Mouse (Mus musculus): Measurements from ENCODE around the gene Rcl1. TPM values are rescaled to one million over a fixed set of nuclear protein-coding genes. Genes with fewer than 3 reads are reported as not detected.

Gene Rcl1
- polyA plus RNA-seq, 1 experiment from 2014 or later = 53.5 TPM

DNA sequence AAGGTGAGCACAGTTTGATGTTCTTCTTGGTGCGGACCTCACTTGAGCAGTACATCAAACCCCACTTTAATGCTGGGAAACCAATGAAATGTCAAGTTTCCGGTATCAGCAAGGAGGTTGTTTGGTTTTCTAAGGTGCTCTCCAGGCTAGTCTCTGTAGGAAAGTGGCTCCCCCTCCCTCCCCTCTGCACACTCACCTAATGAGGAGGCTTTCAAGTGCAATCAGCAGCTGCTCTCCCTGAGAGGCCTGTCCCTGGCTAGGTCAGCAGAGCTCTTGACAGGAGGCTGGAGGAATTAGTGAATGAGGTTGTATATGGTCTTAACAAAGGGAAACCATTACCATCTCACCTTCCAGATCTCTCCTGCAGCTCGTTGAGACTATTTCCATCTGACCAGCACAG is 54.4 kb downstream of the Rcl1 start:
- H3K9me3 ChIP-seq (replicated peaks; ENCODE audit: control insufficient read depth, low read length) = no peaks in the 10 kb centered on the region
- WGBS = 72% methylated on average over 3 of the region's 3 CpGs
- no peak overlapping the region for H3K9ac ChIP-seq (ENCODE audit: low read length)
- no peaks in the 10 kb centered on the region for H3K4me1 ChIP-seq (ENCODE audit: control insufficient read depth, insufficient read depth, low read length)
- no peaks in the 10 kb centered on the region for H3K36me3 ChIP-seq (ENCODE audit: control insufficient read depth, insufficient read depth, low read length)
- ATAC-seq (ENCODE audit: insufficient read depth, low FRiP score) = no peak
- no peak overlapping the region for H3K4me3 ChIP-seq (replicated peaks; ENCODE audit: low read length)
- no peak overlapping the region for H3K4me2 ChIP-seq (ENCODE audit: low read depth, low read length)
- no peak overlapping the region for H3K27ac ChIP-seq (ENCODE audit: low read length)
- H3K27me3 ChIP-seq (ENCODE audit: control insufficient read depth, insufficient read depth, low read length) = no peaks in the 10 kb centered on the region

DNA sequence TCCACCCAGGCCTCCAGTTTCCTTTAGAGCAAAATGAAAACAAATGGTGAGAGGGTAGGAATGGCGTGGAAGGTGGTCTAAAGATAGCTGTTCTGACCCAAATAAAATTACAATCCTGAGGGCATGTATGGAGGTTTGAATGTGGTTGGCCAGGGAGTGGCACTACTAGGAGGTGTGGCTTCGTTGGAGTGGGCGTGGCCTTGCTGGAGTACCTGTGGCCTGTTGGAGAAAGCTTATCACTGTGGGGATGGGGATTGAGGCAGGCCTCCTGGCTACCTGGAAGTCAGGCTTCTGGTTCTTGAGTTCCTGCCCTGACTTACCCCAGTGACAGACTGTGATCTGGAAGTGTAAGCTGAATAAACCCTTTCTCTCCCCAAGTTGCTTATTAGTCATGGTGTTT is 55.2 kb downstream of the Rcl1 start:
- H3K9me3 ChIP-seq (replicated peaks; ENCODE audit: control insufficient read depth, low read length) = no peaks in the 10 kb centered on the region
- 49% methylated on average over 3 of the region's 3 CpGs for WGBS
- no peaks in the 10 kb centered on the region for H3K36me3 ChIP-seq (ENCODE audit: control insufficient read depth, insufficient read depth, low read length)
- no peak overlapping the region for H3K4me2 ChIP-seq (ENCODE audit: low read depth, low read length)
- ATAC-seq (ENCODE audit: insufficient read depth, low FRiP score) = no peak
- H3K27me3 ChIP-seq (ENCODE audit: control insufficient read depth, insufficient read depth, low read length) = no peaks in the 10 kb centered on the region
- H3K27ac ChIP-seq (ENCODE audit: low read length) = no peak overlapping the region
- H3K9ac ChIP-seq (ENCODE audit: low read length) = no peak overlapping the region
- H3K4me3 ChIP-seq (replicated peaks; ENCODE audit: low read length) = no peak overlapping the region
- no peaks in the 10 kb centered on the region for H3K4me1 ChIP-seq (ENCODE audit: control insufficient read depth, insufficient read depth, low read length)

DNA sequence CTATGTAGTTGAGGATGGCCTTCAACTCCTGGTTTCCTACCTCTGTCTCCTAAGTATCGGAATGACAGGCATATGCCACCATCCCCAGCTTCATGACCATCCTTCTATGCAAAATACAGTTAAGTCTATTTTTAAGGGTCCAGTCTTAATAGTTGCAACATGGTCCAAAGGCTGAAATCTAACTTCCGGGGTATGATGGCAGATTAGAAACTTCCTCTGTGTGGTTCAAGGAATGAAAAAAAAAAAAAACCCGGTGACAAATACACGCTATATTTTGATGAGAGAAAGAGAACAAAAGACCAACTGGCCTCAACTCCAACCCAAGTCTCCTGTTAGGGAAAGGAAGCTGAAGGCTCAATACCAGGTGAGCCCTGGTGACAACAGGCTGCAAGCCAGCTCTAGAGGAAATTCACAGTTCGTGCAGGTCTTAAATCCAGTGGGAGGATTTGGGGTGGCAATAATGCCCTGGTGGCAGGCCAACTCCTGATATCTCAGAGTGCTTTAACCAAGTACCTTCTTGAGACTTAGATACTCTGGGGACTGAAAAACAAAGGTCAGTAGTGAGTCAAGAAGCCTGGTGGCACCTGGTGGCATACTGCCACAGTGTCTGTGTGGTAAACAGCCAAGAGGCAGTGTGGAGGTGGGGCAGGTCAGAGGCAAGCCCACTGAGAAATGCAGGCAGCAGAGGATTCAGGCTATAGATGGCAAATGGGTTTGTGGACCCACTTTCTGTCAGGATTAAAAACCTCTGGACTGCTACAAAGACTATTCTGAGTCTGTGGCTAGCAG is 56.7 kb downstream of the Rcl1 start:
- H3K27me3 ChIP-seq (ENCODE audit: control insufficient read depth, insufficient read depth, low read length) = no peaks in the 10 kb centered on the region
- no peaks in the 10 kb centered on the region for H3K4me1 ChIP-seq (ENCODE audit: control insufficient read depth, insufficient read depth, low read length)
- no peak overlapping the region for H3K27ac ChIP-seq (ENCODE audit: low read length)
- no peaks in the 10 kb centered on the region for H3K36me3 ChIP-seq (ENCODE audit: control insufficient read depth, insufficient read depth, low read length)
- H3K4me2 ChIP-seq (ENCODE audit: low read depth, low read length) = no peak overlapping the region
- no peak overlapping the region for H3K9ac ChIP-seq (ENCODE audit: low read length)
- no peaks in the 10 kb centered on the region for H3K9me3 ChIP-seq (replicated peaks; ENCODE audit: control insufficient read depth, low read length)
- H3K4me3 ChIP-seq (replicated peaks; ENCODE audit: low read length) = no peak overlapping the region
- ATAC-seq (ENCODE audit: insufficient read depth, low FRiP score) = no peak
- WGBS = 90% methylated on average over 5 of the region's 5 CpGs

DNA sequence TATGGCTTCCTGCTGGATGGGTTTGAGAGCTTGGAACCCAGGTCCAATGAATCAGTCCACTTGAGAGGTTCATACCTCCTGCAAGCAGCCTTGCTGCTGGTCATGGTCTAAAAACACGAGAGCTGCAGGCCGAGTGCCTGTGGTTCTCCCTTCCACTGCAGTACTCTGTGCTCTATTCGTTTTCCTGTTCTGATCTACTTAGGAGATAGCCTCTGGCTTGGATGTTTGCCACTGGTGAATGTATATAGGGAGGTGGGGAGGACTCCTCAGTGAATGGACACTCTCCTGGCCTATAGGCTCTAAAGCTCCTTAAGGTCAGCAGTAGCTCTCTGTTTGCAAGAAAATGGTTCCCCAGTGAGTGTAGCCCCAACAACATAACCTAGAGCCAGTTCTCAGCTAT is 57.3 kb downstream of the Rcl1 start:
- no peak for ATAC-seq (ENCODE audit: insufficient read depth, low FRiP score)
- H3K36me3 ChIP-seq (ENCODE audit: control insufficient read depth, insufficient read depth, low read length) = no peaks in the 10 kb centered on the region
- H3K4me2 ChIP-seq (ENCODE audit: low read depth, low read length) = no peak overlapping the region
- H3K9me3 ChIP-seq (replicated peaks; ENCODE audit: control insufficient read depth, low read length) = no peaks in the 10 kb centered on the region
- no peak overlapping the region for H3K9ac ChIP-seq (ENCODE audit: low read length)
- no peaks in the 10 kb centered on the region for H3K4me1 ChIP-seq (ENCODE audit: control insufficient read depth, insufficient read depth, low read length)
- H3K4me3 ChIP-seq (replicated peaks; ENCODE audit: low read length) = no peak overlapping the region
- no peaks in the 10 kb centered on the region for H3K27me3 ChIP-seq (ENCODE audit: control insufficient read depth, insufficient read depth, low read length)
- no peak overlapping the region for H3K27ac ChIP-seq (ENCODE audit: low read length)
- WGBS = 81% methylated on average over 3 of the region's 3 CpGs

DNA sequence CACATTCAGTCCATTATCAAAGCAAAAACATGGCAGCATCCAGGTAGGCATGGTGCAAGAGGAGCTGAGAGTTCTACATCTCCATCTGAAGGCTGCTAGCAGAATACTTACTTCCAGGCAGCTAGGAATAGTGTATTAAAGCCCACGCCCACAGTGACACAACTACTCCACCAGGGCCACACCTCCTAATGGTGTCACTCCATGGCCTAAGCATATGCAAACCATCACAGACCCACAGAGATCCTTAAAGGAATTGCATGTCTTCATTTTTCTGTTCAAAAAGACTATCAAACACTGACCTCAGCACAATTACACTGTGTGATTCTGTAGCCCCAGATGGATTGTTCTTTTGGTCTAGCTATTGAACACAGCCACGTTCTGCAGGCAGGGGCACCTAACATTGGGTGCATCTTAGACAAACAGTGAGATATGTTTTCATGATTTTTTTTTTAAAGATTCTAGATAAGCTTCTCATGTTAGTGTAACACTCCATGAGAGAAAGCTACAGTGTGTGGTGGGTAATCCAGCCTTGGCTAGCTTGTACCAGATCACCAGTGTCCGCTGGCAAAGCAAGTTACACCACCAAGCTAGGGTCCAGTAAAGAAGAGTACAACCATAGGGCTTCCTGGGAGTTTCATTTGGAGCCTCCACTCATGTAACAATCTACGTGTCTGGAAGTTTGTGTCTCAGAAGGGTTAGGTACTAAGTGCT is 62.8 kb downstream of the Rcl1 start:
- Histone ChIP-seq H3K4me1 (ENCODE audit: control insufficient read depth, insufficient read depth, low read length) (no peaks in the 10 kb centered on the region), H3K9me3 (replicated peaks; ENCODE audit: control insufficient read depth, low read length) (no peaks in the 10 kb centered on the region), H3K27me3 (ENCODE audit: control insufficient read depth, insufficient read depth, low read length) (no peaks in the 10 kb centered on the region), H3K4me2 (ENCODE audit: low read depth, low read length) (no peak overlapping the region), H3K27ac (ENCODE audit: low read length) (no peak overlapping the region), H3K9ac (ENCODE audit: low read length) (no peak overlapping the region), H3K4me3 (replicated peaks; ENCODE audit: low read length) (no peak overlapping the region), H3K36me3 (ENCODE audit: control insufficient read depth, insufficient read depth, low read length) (no peaks in the 10 kb centered on the region)
- ATAC-seq (ENCODE audit: insufficient read depth, low FRiP score) = no peak
- 85% methylated on average over 4 of the region's 4 CpGs for WGBS

DNA sequence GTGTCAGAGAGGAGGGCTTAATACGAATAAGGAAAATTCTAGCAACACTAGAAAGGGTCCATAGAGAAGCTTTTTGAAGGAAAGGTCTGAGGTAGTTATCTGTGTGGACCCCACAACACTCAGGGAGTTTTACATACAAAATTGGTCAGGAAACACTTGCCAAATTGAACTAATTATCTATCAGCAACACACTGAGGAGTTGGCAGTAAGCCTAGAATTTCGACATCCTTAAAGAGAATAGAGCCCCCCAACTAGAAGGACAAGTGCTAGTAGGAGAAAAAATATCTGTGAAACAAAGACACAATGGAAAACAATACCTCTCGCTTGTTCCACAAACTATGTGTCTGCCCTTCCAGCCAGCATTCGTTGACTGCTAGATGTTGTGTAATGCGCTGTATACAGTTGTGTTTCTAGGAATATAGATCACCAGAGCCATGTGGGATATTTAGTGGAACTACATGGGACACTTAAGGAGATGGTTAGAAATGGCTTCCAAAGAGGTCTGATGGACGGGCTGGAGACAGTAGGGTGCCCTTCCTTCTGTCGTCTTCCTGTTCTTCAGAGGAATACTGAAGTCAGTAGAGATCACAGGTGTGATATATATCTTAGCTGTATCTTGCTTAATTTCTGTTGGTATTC is 63.5 kb downstream of the Rcl1 start:
- no peaks in the 10 kb centered on the region for H3K4me1 ChIP-seq (ENCODE audit: control insufficient read depth, insufficient read depth, low read length)
- WGBS = 84% methylated on average over 7 of the region's 7 CpGs
- ATAC-seq (ENCODE audit: insufficient read depth, low FRiP score) = no peak
- H3K4me2 ChIP-seq (ENCODE audit: low read depth, low read length) = no peak overlapping the region
- H3K9ac ChIP-seq (ENCODE audit: low read length) = no peak overlapping the region
- H3K27me3 ChIP-seq (ENCODE audit: control insufficient read depth, insufficient read depth, low read length) = no peaks in the 10 kb centered on the region
- H3K9me3 ChIP-seq (replicated peaks; ENCODE audit: control insufficient read depth, low read length) = no peaks in the 10 kb centered on the region
- H3K27ac ChIP-seq (ENCODE audit: low read length) = no peak overlapping the region
- H3K36me3 ChIP-seq (ENCODE audit: control insufficient read depth, insufficient read depth, low read length) = no peaks in the 10 kb centered on the region
- no peak overlapping the region for H3K4me3 ChIP-seq (replicated peaks; ENCODE audit: low read length)

DNA sequence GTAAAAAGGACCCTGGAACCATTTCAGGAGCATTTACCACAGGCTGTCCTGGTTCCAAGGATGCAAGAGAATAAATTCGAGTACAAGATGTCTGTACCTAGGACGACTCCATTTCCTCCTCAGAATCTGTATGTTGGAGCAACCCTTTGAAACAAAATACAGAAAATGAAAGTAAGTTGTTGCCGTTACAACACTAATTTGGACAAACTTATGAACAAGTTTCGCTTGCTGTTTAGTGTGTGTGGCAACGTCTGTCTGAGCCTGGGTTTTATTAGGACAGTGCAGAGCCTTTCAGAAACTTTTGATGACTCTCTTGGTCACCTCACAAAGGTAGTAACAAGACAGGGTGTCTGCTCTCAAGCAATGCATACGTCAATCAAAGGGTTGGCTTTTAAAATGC is 66.8 kb downstream of the Rcl1 start:
- ATAC-seq (ENCODE audit: insufficient read depth, low FRiP score) = no peak
- Histone ChIP-seq H3K4me2 (ENCODE audit: low read depth, low read length) (no peak overlapping the region), H3K9me3 (replicated peaks; ENCODE audit: control insufficient read depth, low read length) (no peaks in the 10 kb centered on the region), H3K4me3 (replicated peaks; ENCODE audit: low read length) (no peak overlapping the region), H3K4me1 (ENCODE audit: control insufficient read depth, insufficient read depth, low read length) (no peaks in the 10 kb centered on the region), H3K27me3 (ENCODE audit: control insufficient read depth, insufficient read depth, low read length) (no peaks in the 10 kb centered on the region), H3K36me3 (ENCODE audit: control insufficient read depth, insufficient read depth, low read length) (no peaks in the 10 kb centered on the region), H3K27ac (ENCODE audit: low read length) (no peak overlapping the region), H3K9ac (ENCODE audit: low read length) (no peak overlapping the region)
- 88% methylated on average over 6 of the region's 6 CpGs for WGBS

DNA sequence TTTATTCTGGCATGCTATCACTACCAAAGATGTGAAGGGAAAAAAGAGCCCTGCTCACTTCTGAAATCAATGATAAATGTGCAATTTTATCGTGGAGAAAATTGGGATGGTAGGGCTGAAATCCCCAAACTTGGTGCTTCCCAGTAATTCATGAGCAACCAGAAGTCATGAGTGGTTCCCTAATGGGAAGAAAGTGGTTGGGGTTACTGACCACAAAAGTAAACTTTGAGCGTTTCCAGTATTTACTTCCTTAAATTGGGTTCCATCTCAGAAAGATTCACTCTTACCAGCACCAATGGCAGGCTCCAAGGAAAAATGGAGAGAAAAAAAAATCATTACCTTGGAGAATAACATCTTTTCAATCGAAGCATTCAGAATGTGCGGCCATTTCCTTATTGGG is 79.2 kb downstream of the Rcl1 start:
- no peak for ATAC-seq (ENCODE audit: insufficient read depth, low FRiP score)
- H3K4me2 ChIP-seq (ENCODE audit: low read depth, low read length) = no peak overlapping the region
- H3K9ac ChIP-seq (ENCODE audit: low read length) = no peak overlapping the region
- no peaks in the 10 kb centered on the region for H3K27me3 ChIP-seq (ENCODE audit: control insufficient read depth, insufficient read depth, low read length)
- 0 out of 2 replicates have a peak, but pooled peaks cover 7% of the 10 kb centered on the region for H3K9me3 ChIP-seq (replicated peaks; ENCODE audit: control insufficient read depth, low read length)
- WGBS = 82% methylated on average over 4 of the region's 4 CpGs
- H3K4me3 ChIP-seq (replicated peaks; ENCODE audit: low read length) = no peak overlapping the region
- H3K4me1 ChIP-seq (ENCODE audit: control insufficient read depth, insufficient read depth, low read length) = no peaks in the 10 kb centered on the region
- no peak overlapping the region for H3K27ac ChIP-seq (ENCODE audit: low read length)
- no peaks in the 10 kb centered on the region for H3K36me3 ChIP-seq (ENCODE audit: control insufficient read depth, insufficient read depth, low read length)

DNA sequence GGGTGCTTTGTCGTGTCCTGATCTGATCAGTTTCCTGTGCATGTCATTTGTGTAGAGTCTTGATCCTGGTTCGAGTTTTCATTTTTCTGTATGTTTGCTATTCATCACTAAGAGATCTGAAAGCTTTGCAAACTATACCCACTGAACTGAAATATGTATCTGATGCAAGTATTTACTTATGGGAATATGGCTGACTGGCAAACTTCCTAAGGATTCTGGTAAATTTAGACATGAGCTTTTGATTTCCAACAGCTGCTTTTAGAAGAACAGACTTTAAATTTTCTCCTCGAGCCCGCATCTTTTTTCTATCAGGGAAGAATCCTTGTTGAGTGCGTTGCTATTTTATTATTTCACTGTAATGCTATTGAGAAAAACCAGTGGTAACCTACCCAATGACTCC is 81.0 kb downstream of the Rcl1 start:
- ATAC-seq (ENCODE audit: insufficient read depth, low FRiP score) = no peak
- Histone ChIP-seq H3K36me3 (ENCODE audit: control insufficient read depth, insufficient read depth, low read length) (no peaks in the 10 kb centered on the region), H3K4me3 (replicated peaks; ENCODE audit: low read length) (no peak overlapping the region), H3K4me1 (ENCODE audit: control insufficient read depth, insufficient read depth, low read length) (no peaks in the 10 kb centered on the region), H3K27me3 (ENCODE audit: control insufficient read depth, insufficient read depth, low read length) (no peaks in the 10 kb centered on the region), H3K27ac (ENCODE audit: low read length) (no peak overlapping the region), H3K9me3 (replicated peaks; ENCODE audit: control insufficient read depth, low read length) (0 out of 2 replicates have a peak, but pooled peaks cover 7% of the 10 kb centered on the region), H3K9ac (ENCODE audit: low read length) (no peak overlapping the region), H3K4me2 (ENCODE audit: low read depth, low read length) (no peak overlapping the region)
- 62% methylated on average over 5 of the region's 5 CpGs for WGBS

Data from stomach, embryonic 16.5 days (tissue).